Mouse (Mus musculus) heart, postnatal 0 days (tissue): Measurements from ENCODE around the gene Chit1.

Experiments
- CTCF ChIP-seq: IDR thresholded peaks from 2 replicates; pipeline ENCODE4 v1.5.1; 2016; ENCODE audit warnings: antibody characterized with exemption, control low read depth, low read depth
- EP300 ChIP-seq: IDR thresholded peaks from 2 replicates; pipeline ENCODE4 v1.6.1; 2016; ENCODE audit warnings: antibody characterized with exemption, low read depth

DNA sequence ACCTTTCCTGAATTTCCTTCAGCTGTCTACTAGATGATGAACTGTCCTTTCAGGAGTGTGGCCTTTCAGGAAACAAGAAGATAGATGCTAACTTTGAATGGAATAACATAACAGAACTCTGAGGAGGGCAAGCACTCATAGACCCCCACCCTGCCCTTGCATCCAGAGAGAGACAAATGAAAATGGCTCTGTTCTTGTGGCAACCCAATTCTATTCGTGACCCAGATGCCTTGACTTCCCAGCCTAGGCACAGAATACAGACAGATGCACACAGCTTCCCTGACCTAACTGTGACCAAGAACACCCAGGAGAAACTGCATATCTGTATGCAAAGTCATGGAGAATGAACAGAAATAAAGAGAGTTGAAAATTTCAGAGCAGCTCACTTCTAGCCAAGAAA lies 37.4 kb upstream of the Chit1 start:
- TF ChIP-seq CTCF (no peak), EP300 (no peak)
